Mouse (Mus musculus) midbrain, embryonic 12.5 days (tissue): ENCODE data around the gene Tox3. TPM values are rescaled to one million over a fixed set of nuclear protein-coding genes. Genes with fewer than 3 reads are reported as not detected.

Experiments used
- ATAC-seq: fragments of 200-750 bp; cut with Nextera tagmentation; 2 replicates; pipeline ENCODE4 v1.8.0; 2017; ENCODE audit warnings: low read depth, moderate TSS enrichment, moderate library complexity; ENCODE audit not compliant: low FRiP score
- H3K27ac ChIP-seq: fragments of 300-500 bp; sonication (generic); replicated peaks from 2 replicates; pipeline ENCODE4 v1.5.1; 2016; ENCODE audit warnings: mild to moderate bottlenecking
- H3K27me3 ChIP-seq: fragments of 300-500 bp; sonication (generic); 2 replicates; pipeline ENCODE4 v1.6.1; 2016; ENCODE audit warnings: mild to moderate bottlenecking
- H3K36me3 ChIP-seq: fragments of 300-500 bp; sonication (generic); 2 replicates; pipeline ENCODE4 v1.6.1; 2016
- H3K4me1 ChIP-seq: fragments of 300-500 bp; sonication (generic); 2 replicates; pipeline ENCODE4 v1.6.1; 2016
- H3K4me2 ChIP-seq: fragments of 300-500 bp; sonication (generic); replicated peaks from 2 replicates; pipeline ENCODE4 v1.6.1; 2016; ENCODE audit warnings: mild to moderate bottlenecking, moderate library complexity
- H3K4me3 ChIP-seq: fragments of 300-500 bp; sonication (generic); 2 replicates; pipeline ENCODE4 v1.5.1; 2016; ENCODE audit warnings: mild to moderate bottlenecking
- H3K9ac ChIP-seq: fragments of 300-500 bp; sonication (generic); replicated peaks from 2 replicates; pipeline ENCODE4 v1.6.1; 2016; ENCODE audit warnings: mild to moderate bottlenecking, moderate library complexity
- H3K9me3 ChIP-seq: fragments of 300-500 bp; sonication (generic); 2 replicates; pipeline ENCODE4 v1.6.1; 2016; ENCODE audit warnings: mild to moderate bottlenecking
- WGBS: fragments of 180-500 bp; shearing (Covaris S2); methylation state at CpG from one replicate; pipeline ENCODE4 v1.1.7; 2016; 5-methylcytosine and 5-hydroxymethylcytosine counted together
- polyA plus RNA-seq: library from polyadenylated mRNA; unstranded; fragments of >200 nt; fragmentation: Nextera tagmentation; extraction: Ambion mirVana; gene quantifications from 2 replicates; pipeline ENCODE4 v1.2.1, GENCODE M21; 2016

The Tox3 gene
- polyA plus RNA-seq, 1 experiment from 2014 or later = 61.5 TPM

DNA sequence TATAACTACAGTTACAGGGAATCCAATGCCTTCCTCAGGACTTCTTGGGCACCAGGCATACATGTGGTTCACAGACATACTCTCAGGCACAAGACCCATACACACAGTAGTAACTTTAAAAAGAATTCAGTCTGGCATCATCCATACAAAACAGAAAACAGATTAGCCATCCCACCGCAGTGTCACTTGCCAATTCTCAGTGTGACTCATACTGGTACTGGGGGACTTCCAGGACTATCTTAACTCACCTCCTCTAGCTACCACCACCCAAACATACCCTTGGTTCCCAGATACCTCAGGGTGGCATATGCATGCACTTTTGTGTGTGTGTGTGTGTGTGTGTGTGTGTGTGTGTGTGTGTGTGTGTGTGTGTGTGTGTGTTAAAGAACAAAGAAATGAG lies 26.9 kb downstream of the Tox3 start:
- Histone ChIP-seq H3K27me3 (no peaks in the 10 kb centered on the region), H3K9ac (no peak overlapping the region), H3K9me3 (no peaks in the 10 kb centered on the region), H3K4me3 (no peak overlapping the region), H3K27ac (no peak overlapping the region), H3K36me3 (peaks cover 28% of the 10 kb centered on the region), H3K4me2 (no peak overlapping the region), H3K4me1 (peaks cover 36% of the 10 kb centered on the region)
- 94% methylated on average over 1 of the region's 1 CpGs for WGBS
- ATAC-seq = no peak

DNA sequence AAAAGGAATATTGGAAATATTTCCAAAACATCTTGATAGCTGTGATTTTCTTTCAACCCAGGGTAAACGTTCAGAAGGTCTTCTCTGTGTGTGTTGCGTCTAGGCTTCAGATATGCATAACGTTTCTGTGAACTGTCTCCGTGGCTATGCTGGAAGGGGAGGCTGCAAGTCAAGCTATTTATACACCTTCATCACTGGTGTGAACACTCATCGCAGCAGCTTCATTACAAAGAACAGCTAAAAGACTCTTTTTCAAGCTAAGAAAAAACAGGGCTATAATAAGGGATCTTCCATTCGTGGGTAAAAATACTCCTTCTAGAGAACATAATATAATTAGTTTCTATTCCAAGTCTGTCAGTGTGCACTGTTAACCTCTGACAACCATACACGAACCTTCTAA lies 33.8 kb downstream of the Tox3 start:
- H3K4me1 ChIP-seq = peaks cover 6% of the 10 kb centered on the region; the same call in 1 of the 2 replicates
- WGBS = 78% methylated on average over 7 of the region's 7 CpGs
- no peak for ATAC-seq
- no peaks in the 10 kb centered on the region for H3K27me3 ChIP-seq
- H3K36me3 ChIP-seq = peaks cover 46% of the 10 kb centered on the region
- H3K9me3 ChIP-seq = no peaks in the 10 kb centered on the region
- H3K9ac ChIP-seq = no peak overlapping the region
- H3K4me3 ChIP-seq = no peak overlapping the region
- H3K27ac ChIP-seq = 0 out of 2 replicates have a peak overlapping the region, but pooled peaks have one; percentile 8
- H3K4me2 ChIP-seq = no peak overlapping the region

DNA sequence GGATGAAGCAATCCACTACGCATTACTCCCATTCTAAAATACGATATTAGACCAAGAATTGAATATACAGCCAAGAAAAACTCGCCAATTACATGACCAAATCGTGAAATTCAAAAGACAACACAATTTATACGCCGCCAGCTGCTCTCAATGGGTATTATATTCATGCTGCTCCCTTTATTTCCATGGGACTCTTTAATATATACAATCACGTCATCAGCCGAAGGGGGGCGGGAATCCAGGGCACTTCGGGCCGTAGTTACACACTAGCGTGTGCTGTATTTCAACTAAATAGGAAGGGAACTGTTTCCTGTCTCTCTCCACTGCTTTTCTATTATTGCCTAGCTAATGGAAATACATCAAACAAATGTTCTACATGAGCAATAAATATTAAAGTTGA lies 45.2 kb downstream of the Tox3 start:
- WGBS = 47% methylated on average over 12 of the region's 12 CpGs
- peak overlapping the region; percentile 28 for H3K4me2 ChIP-seq
- H3K9me3 ChIP-seq = no peaks in the 10 kb centered on the region
- peaks cover 53% of the 10 kb centered on the region for H3K4me1 ChIP-seq
- peak; percentile 39; the same call in 1 of the 2 replicates for ATAC-seq
- no peak overlapping the region for H3K9ac ChIP-seq
- peak overlapping the region; percentile 80 for H3K27ac ChIP-seq
- no peak overlapping the region for H3K4me3 ChIP-seq
- peaks cover 17% of the 10 kb centered on the region for H3K36me3 ChIP-seq
- no peaks in the 10 kb centered on the region for H3K27me3 ChIP-seq

DNA sequence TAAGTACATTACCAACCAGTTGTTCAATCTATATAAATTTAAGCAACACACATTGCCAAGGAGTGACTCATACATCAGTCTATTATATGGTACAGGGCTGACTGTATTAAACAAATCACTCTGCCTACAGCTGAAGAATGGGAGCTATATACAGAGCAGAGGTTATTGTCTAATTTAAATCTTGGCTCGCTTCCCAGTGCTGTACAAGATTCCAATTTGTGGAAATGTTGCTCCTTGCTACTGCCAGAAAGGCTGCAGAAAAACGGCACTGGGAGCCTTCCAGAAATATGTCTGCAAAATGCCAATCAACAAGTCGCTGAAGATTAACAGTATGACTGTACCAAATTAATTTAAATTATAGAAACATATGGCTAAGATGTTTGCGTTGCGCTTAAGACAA lies 45.9 kb downstream of the Tox3 start:
- peaks cover 11% of the 10 kb centered on the region for H3K36me3 ChIP-seq
- H3K9ac ChIP-seq = no peak overlapping the region
- no peak overlapping the region for H3K4me3 ChIP-seq
- H3K27me3 ChIP-seq = no peaks in the 10 kb centered on the region
- peak overlapping the region; percentile 28 for H3K4me2 ChIP-seq
- H3K4me1 ChIP-seq = peaks cover 60% of the 10 kb centered on the region
- WGBS = 52% methylated on average over 5 of the region's 5 CpGs
- H3K27ac ChIP-seq = peak overlapping the region; percentile 80
- ATAC-seq = peak; percentile 85
- no peaks in the 10 kb centered on the region for H3K9me3 ChIP-seq

DNA sequence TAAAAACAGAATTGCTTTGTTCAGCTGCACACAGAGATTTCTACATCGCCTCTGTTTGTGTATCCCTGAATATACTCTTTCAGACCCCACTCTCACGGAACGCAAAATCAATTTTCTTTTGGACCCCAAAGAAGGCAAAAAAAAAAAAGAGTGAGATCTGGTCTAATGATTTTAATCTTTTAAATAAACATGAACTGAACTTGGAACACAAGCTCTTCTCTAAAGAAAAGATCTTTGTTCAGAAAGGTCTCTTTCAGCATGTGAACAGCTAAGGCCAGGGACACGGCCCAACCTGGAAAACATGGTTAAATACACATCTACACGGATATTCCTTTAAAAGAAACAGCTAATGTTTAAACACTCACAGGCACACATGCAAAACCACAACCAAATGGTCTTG lies 46.6 kb downstream of the Tox3 start:
- no peak overlapping the region for H3K4me3 ChIP-seq
- 11% methylated on average over 5 of the region's 5 CpGs for WGBS
- ATAC-seq = no peak
- H3K4me1 ChIP-seq = peaks cover 64% of the 10 kb centered on the region
- no peaks in the 10 kb centered on the region for H3K27me3 ChIP-seq
- no peak overlapping the region for H3K9ac ChIP-seq
- H3K4me2 ChIP-seq = peak overlapping the region; percentile 28; the same call in 1 of the 2 replicates
- H3K9me3 ChIP-seq = no peaks in the 10 kb centered on the region
- H3K36me3 ChIP-seq = peaks cover 10% of the 10 kb centered on the region
- H3K27ac ChIP-seq = peak overlapping the region; percentile 80

DNA sequence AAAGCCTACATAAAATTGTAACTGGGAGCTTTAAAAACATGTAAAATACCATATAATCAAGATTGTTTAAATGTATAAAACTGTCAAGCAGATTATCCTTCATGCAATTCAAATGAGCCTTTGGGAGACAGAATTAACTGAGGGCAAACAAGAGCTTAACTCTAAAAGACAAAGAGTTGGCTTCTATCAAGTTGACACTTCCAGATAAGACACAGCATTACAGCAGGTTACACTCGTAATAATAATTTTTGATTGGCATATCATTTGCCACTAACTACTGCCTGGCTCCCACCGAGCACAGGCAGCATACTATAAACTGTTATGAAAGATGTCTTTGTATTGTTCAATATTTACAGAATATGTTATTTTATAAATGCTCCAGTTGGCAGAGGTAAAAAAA lies 47.2 kb downstream of the Tox3 start:
- Histone ChIP-seq H3K27me3 (no peaks in the 10 kb centered on the region), H3K4me2 (0 out of 2 replicates have a peak overlapping the region, but pooled peaks have one; percentile 2), H3K27ac (peak overlapping the region; percentile 66), H3K9me3 (no peaks in the 10 kb centered on the region), H3K4me3 (no peak overlapping the region), H3K9ac (no peak overlapping the region), H3K36me3 (peaks cover 11% of the 10 kb centered on the region), H3K4me1 (peaks cover 64% of the 10 kb centered on the region)
- no peak for ATAC-seq
- 16% methylated on average over 2 of the region's 2 CpGs for WGBS

DNA sequence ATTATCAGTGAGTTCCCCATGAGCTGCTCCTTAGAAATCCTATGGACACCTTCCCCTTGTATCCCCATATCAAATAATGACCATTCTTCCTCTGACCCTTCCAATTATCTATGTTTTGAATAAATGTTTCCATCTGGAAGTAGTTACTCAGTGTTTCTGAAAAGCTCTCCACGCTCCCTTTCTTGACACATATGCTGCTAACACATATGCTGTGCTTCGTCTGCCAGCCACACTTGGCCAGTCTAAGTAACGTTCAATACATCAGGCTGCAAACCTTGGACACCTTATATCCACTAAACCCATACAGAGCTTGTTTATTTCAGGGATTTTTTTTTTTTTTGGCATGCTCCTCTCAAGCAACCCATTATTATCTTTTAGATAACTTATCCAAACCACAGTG lies 54.1 kb downstream of the Tox3 start:
- Histone ChIP-seq H3K27me3 (no peaks in the 10 kb centered on the region), H3K4me3 (no peak overlapping the region), H3K4me1 (peaks cover 12% of the 10 kb centered on the region), H3K4me2 (no peak overlapping the region), H3K27ac (no peak overlapping the region), H3K9ac (no peak overlapping the region), H3K36me3 (peaks cover 25% of the 10 kb centered on the region), H3K9me3 (no peaks in the 10 kb centered on the region)
- WGBS = 86% methylated on average over 3 of the region's 3 CpGs
- no peak for ATAC-seq

DNA sequence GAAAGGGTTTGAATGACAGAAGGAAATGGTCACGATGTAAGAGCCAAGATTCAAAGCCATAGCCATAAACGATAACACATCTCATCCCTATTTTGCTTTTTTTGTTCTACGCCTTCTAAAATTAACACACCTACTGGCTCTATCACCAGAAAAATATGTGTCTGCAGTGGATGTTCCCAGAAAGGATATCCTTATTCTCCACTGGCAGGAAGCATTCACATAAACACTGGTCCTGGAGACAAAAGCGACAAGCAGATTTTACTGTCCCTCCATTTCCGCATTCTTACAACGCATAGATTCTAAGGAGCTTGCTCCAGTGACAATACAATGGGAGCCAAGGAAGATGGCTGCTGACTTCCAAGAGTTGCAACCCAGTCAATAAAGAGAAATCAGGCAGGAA lies 57.3 kb downstream of the Tox3 start:
- peaks cover 16% of the 10 kb centered on the region for H3K36me3 ChIP-seq

DNA sequence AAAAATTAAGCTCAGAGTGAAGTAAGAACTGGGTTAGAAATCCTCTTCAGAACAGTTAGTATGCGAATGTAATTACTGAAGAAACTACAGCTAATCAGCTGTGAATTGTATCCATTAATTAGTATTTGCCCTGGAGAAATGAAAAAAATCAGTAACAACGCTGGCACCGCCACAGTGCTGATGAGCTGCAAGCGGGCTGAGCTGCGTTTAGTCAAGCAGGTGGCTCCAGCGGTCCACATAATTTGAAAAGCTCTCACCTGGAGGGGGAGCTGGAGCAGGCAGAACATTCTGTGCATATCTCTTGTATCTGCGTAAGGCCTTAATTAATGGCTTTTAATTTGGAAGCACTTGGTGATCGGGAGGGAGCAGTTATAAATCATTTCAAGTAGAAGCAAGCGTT lies 71.4 kb downstream of the Tox3 start:
- ATAC-seq = no peak
- Histone ChIP-seq H3K4me2 (no peak overlapping the region), H3K4me1 (peaks cover 49% of the 10 kb centered on the region), H3K9ac (no peak overlapping the region), H3K27me3 (no peaks in the 10 kb centered on the region), H3K9me3 (no peaks in the 10 kb centered on the region), H3K27ac (peak overlapping the region; percentile 8; the same call in 1 of the 2 replicates), H3K4me3 (no peak overlapping the region), H3K36me3 (peaks cover 9% of the 10 kb centered on the region; the same call in 1 of the 2 replicates)
- WGBS = 69% methylated on average over 9 of the region's 9 CpGs

More for the DNA sequence above, 57.3 kb downstream of the Tox3 start:
- no peak for ATAC-seq
- no peak overlapping the region for H3K4me3 ChIP-seq
- no peaks in the 10 kb centered on the region for H3K4me1 ChIP-seq
- no peaks in the 10 kb centered on the region for H3K9me3 ChIP-seq
- no peak overlapping the region for H3K4me2 ChIP-seq
- no peak overlapping the region for H3K9ac ChIP-seq
- H3K27me3 ChIP-seq = no peaks in the 10 kb centered on the region
- H3K27ac ChIP-seq = no peak overlapping the region
- WGBS = 93% methylated on average over 6 of the region's 6 CpGs

DNA sequence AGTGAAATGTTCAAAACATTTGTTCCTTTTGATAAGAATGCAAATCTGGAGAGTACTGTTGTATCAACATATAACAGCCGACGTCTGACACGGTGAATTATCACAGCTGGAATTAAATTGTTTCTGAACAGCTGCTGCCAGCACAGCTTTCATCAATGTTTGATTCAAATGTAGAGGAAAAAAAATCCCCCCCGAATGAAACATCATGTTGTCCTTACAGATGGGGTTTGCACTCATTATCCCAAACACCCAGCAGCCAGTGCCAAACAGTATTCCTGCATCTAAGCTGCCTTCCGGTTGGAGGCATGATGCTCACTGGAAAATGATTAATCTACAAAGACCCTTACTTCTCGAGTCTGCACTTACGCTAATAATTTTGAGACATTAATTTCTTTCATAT lies 75.0 kb downstream of the Tox3 start:
- no peaks in the 10 kb centered on the region for H3K27me3 ChIP-seq

DNA sequence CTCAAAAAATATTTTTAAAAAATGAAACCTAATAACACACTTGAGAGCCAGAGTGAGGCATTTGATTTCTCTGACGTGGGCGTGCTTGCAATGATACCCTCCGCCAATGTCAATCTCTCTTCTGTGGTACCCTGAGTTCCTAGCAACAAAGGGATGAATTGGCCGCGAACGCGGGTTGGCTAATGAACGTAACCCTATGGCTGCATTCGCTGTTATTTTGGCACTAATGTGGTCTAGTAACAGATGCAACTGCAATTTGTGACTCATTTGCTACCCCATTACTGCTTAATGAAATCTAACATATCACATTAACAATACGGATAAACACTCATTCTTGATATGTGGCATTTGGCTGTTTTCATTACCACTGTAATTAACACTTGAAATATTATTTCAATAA lies 76.2 kb downstream of the Tox3 start:
- H3K36me3 ChIP-seq = peaks cover 11% of the 10 kb centered on the region
- no peak overlapping the region for H3K9ac ChIP-seq
- H3K4me1 ChIP-seq = peaks cover 53% of the 10 kb centered on the region
- H3K4me3 ChIP-seq = no peak overlapping the region
- H3K9me3 ChIP-seq = no peaks in the 10 kb centered on the region
- no peak for ATAC-seq
- H3K4me2 ChIP-seq = no peak overlapping the region
- H3K27ac ChIP-seq = peak overlapping the region; percentile 15; the same call in 1 of the 2 replicates
- no peaks in the 10 kb centered on the region for H3K27me3 ChIP-seq
- WGBS = 85% methylated on average over 10 of the region's 10 CpGs

More for the DNA sequence above, 75.0 kb downstream of the Tox3 start:
- Histone ChIP-seq H3K4me1 (peaks cover 53% of the 10 kb centered on the region), H3K9ac (no peak overlapping the region), H3K9me3 (no peaks in the 10 kb centered on the region), H3K27ac (peak overlapping the region; percentile 58), H3K4me3 (no peak overlapping the region), H3K4me2 (no peak overlapping the region), H3K36me3 (peaks cover 11% of the 10 kb centered on the region)
- 36% methylated on average over 7 of the region's 7 CpGs for WGBS
- ATAC-seq = no peak

DNA sequence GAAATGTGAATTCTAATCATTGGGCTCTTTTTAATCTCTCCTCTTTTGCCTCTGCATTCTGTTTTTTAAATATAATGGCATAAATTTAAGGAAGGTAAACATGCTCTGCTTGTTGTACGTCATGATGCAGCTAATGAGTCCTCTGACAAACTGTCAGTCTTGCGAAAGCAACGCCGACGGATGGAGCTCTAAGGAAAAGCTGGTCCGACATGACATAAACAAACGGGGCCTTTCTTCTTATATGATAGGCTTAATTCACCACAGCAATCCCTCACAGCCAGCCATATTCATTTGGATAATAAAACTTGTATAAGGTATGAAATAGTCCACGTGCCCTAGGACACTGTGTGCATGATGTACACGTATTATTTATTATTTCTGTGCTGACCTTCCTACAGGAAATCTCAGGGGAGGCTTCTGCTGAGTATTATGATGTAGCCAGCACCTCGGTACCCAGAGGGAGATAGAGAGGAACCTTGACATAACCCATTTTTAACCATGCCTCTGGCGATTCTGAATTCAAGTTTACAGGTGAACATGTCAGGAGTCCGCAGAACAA lies 80.4 kb downstream of the Tox3 start:
- peak overlapping the region; percentile 80 for H3K27ac ChIP-seq
- no peaks in the 10 kb centered on the region for H3K9me3 ChIP-seq
- no peak overlapping the region for H3K9ac ChIP-seq
- H3K36me3 ChIP-seq = peaks cover 21% of the 10 kb centered on the region
- 0 out of 2 replicates have a peak overlapping the region, but pooled peaks have one; percentile 9 for H3K4me2 ChIP-seq
- H3K4me3 ChIP-seq = no peak overlapping the region
- 48% methylated on average over 12 of the region's 12 CpGs for WGBS
- H3K27me3 ChIP-seq = no peaks in the 10 kb centered on the region
- ATAC-seq = no peak
- H3K4me1 ChIP-seq = peaks cover 22% of the 10 kb centered on the region

DNA sequence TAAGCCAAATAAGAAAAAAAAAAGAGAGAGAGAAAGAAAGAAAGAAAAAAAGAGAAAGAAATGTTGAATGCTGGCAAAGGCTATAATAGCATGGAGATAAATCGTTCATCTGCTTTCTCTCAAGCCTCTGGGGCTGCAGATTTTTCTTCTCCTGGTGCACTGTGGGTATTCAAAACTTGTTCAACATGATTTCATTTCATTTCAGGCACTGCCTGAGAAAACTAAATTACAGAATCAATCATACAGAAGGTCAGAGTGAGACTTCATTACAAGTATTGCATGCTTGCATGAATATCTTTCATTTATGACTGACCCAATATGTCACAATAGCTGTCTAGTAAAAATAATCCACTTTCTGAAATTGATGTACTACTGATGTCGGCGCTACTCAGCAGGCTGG lies 81.2 kb downstream of the Tox3 start:
- Histone ChIP-seq H3K27me3 (no peaks in the 10 kb centered on the region), H3K9me3 (no peaks in the 10 kb centered on the region), H3K9ac (no peak overlapping the region), H3K4me3 (no peak overlapping the region), H3K4me1 (peaks cover 21% of the 10 kb centered on the region), H3K27ac (peak overlapping the region; percentile 80), H3K36me3 (peaks cover 21% of the 10 kb centered on the region), H3K4me2 (no peak overlapping the region)
- WGBS = 56% methylated on average over 3 of the region's 3 CpGs
- ATAC-seq = no peak
